Mouse (Mus musculus): ENCODE measurements around the gene Wt1.

DNA sequence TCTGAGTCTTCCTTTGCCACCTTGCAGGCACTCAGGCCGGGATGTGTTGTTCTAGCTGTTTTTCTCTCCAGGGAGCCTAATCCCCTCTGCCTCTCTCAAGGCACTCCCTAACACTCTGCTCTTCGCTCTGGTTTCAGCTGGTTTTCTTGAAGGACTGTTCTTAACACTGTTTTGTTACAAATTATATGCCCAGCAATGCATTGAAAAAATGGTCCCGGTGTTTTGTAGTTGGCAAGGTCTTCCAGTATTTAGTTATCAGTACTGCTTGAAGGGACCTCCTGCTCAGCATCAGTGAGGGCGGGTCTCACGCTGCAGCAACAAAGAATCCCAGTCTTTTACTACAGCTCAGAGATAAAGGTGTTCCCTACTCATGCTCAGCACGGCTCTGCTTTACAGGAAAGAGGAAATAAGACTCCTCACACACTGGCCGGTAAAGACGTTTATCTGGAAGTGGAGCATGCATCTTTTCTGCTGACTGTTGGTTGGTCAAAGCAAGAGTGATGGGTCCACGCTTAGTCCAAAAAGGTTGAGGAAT lies 44.0 kb upstream of the Wt1 start:
- TF ChIP-seq GATA1 (IDR thresholded peaks at IDR 0.05; ENCODE audit: borderline replicate concordance, low read length) (no peak), FLI1 (IDR thresholded peaks at IDR 0.05; ENCODE audit: low read length) (no peak)
